Mouse (Mus musculus): ENCODE data around the gene Insm2. TPM values are rescaled to one million over a fixed set of nuclear protein-coding genes. Genes with fewer than 3 reads are reported as not detected.

Insm2 gene
- polyA plus RNA-seq, 1 experiment from 2014 or later, result 1.1 TPM

- ATAC-seq, result no peak
- WGBS, result 74% methylated on average over 2 of the region's 2 CpGs
- no peak overlapping the region for H3K9ac ChIP-seq
- H3K4me3 ChIP-seq, result no peak overlapping the region
- peaks cover 4% of the 10 kb centered on the region for H3K4me1 ChIP-seq
- H3K4me2 ChIP-seq, result no peak overlapping the region
- no peaks in the 10 kb centered on the region for H3K36me3 ChIP-seq (ENCODE audit: poor library complexity, severe bottlenecking)
- no peaks in the 10 kb centered on the region for H3K27me3 ChIP-seq
- no peaks in the 10 kb centered on the region for H3K9me3 ChIP-seq (replicated peaks)
- no peak overlapping the region for H3K27ac ChIP-seq
These were observed 11.6 kb downstream of the Insm2 start for GRCm38 (mm10) chr12:55610812-55611211.

DNA sequence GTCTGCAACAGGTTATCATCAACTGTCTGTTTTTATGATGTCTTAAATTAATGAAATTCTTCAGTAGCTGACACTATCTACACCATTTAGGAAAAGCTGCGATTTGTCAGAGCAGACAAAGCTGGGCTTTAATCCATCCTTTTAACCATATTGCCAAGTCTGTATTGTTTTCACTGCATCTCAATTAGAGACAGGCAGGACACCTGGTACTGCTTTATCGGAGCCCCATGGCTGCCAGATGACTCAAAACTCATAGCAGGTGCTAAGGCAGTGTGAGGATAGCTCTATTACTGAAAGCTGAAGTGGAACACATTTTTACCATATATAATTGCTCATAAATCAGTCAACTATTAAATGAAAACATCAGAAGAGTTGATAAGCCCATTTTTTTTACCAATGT is 21.1 kb downstream of the Insm2 start:
- Histone ChIP-seq H3K9me3 (replicated peaks) (no peaks in the 10 kb centered on the region), H3K36me3 (ENCODE audit: poor library complexity, severe bottlenecking) (no peaks in the 10 kb centered on the region), H3K9ac (no peak overlapping the region), H3K4me1 (peaks cover 17% of the 10 kb centered on the region), H3K27me3 (no peaks in the 10 kb centered on the region), H3K27ac (no peak overlapping the region), H3K4me3 (no peak overlapping the region), H3K4me2 (no peak overlapping the region)
- 19% methylated on average over 2 of the region's 2 CpGs for WGBS
- no peak for ATAC-seq

DNA sequence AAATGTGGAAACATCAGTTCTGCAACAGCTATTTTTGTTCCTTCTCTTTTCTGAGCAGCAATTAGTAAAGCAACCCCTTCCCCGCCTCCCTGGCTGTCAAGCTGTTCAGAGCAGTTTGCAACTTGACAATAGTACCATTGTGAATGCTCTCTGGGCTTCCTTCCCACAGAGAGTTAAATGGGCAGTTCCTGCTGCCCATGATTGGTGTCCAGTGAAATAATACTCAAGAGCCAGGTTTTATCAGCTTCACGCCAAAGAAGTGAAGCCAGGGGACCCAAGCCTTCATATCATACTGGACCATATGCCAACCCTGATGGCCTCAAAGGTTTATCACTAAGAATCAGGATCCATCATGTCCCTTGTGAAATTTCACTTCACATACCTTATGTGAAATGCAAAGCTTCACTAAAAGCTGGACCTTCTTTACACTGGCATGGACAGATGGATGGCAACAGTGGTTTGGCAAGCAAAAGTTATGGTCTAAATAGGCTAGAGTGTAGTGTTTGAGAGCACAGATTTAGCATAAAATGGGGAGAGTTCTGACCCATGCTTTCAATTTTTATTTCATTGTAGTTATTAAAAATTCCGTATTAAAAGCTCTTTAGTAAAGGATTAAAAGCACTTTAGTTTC is 23.5 kb downstream of the Insm2 start:
- Histone ChIP-seq H3K9ac (no peak overlapping the region), H3K4me1 (peaks cover 20% of the 10 kb centered on the region), H3K4me2 (no peak overlapping the region), H3K36me3 (ENCODE audit: poor library complexity, severe bottlenecking) (no peaks in the 10 kb centered on the region), H3K27ac (0 out of 2 replicates have a peak overlapping the region, but pooled peaks have one; percentile 23), H3K4me3 (no peak overlapping the region), H3K9me3 (replicated peaks) (no peaks in the 10 kb centered on the region), H3K27me3 (no peaks in the 10 kb centered on the region)
- ATAC-seq, result peak; percentile 85
- 13% methylated on average over 3 of the region's 3 CpGs for WGBS

DNA sequence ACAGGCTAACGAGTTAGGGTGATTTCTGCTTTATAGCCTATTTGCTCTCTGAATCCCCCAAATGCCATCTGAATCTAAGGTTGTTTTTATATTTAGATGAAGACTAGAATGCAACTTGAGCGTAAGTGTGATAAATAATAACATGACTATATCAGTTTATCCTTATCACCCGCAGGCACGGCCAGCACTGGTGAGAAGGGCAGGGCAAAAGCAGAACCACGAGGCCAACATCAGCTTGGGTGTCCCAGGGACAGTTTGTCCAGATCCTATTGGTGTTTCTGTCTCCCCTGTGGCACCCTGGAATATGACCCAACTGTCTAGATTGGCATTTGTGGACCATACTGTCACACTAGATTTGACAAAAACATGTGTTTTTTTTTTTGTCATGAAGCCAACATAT is 24.0 kb downstream of the Insm2 start:
- WGBS, result 58% methylated on average over 5 of the region's 5 CpGs
- Histone ChIP-seq H3K36me3 (ENCODE audit: poor library complexity, severe bottlenecking) (no peaks in the 10 kb centered on the region), H3K4me3 (no peak overlapping the region), H3K27ac (0 out of 2 replicates have a peak overlapping the region, but pooled peaks have one; percentile 23), H3K4me1 (peaks cover 20% of the 10 kb centered on the region), H3K27me3 (no peaks in the 10 kb centered on the region), H3K9ac (no peak overlapping the region), H3K9me3 (replicated peaks) (no peaks in the 10 kb centered on the region), H3K4me2 (no peak overlapping the region)
- no peak for ATAC-seq

DNA sequence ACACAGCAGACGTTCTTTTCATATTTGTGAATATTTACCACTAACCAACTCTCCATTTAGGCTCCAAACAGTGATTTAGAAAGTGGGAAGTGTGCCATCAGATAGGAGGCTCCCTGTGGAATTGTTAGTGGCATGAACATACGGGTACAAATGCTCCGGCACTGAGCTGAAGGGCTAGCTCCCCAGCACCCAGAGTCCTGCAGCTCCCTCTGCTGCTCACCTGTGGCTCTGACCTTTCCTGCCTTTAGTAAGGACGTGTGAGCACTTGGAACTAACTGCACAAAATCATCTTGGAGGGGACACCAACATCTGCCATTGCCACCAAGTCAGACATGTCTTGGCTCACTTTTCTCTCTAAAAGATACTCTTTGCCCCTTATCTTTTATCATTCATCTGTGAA is 27.5 kb downstream of the Insm2 start:
- no peak overlapping the region for H3K4me2 ChIP-seq
- no peak overlapping the region for H3K9ac ChIP-seq
- H3K9me3 ChIP-seq (replicated peaks), result no peaks in the 10 kb centered on the region
- H3K4me3 ChIP-seq, result no peak overlapping the region
- no peaks in the 10 kb centered on the region for H3K27me3 ChIP-seq
- WGBS, result 24% methylated on average over 4 of the region's 4 CpGs
- ATAC-seq, result no peak
- H3K4me1 ChIP-seq, result peaks cover 15% of the 10 kb centered on the region
- no peak overlapping the region for H3K27ac ChIP-seq
- H3K36me3 ChIP-seq (ENCODE audit: poor library complexity, severe bottlenecking), result no peaks in the 10 kb centered on the region

DNA sequence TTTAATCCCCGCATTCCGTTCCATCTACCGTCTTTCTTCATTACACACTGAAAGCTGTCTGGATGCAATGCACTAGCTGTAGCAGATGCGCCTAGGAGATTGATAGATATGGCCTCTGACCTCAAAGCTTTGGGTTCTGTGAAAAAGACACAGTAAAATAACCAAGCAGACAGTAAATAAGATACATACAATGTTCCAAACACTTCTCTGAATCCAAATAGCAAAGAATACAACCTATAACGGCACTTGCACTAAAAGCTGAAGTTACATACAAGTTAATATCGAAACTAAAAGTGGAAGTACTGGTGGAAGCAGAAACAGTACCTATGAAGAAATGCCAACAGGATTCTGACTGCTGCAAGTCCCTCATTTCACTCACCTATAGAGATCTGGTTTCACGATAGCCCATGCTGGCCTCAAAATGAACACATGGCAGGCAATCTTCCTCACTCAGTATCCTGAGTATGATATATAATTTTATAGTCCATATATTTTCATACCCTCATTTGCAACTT is 48.8 kb downstream of the Insm2 start:
- H3K4me3 ChIP-seq, result no peak overlapping the region
- H3K4me2 ChIP-seq, result no peak overlapping the region
- no peaks in the 10 kb centered on the region for H3K27me3 ChIP-seq
- 95% methylated on average over 7 of the region's 7 CpGs for WGBS
- no peak overlapping the region for H3K27ac ChIP-seq
- H3K4me1 ChIP-seq, result no peaks in the 10 kb centered on the region
- no peaks in the 10 kb centered on the region for H3K36me3 ChIP-seq (ENCODE audit: poor library complexity, severe bottlenecking)
- H3K9ac ChIP-seq, result no peak overlapping the region
- no peak for ATAC-seq
- no peaks in the 10 kb centered on the region for H3K9me3 ChIP-seq (replicated peaks)

Other genes with a start within 250 kb of the Insm2 start
- 505 and 510 TPM in 2 replicates for gene Psma6, start 215.2 kb upstream of the Insm2 start, polyA plus RNA-seq (2015; fragmentation: Nextera tagmentation; extraction: Ambion mirVana)
- 46.4 and 47.0 TPM in 2 replicates for gene Nfkbia, start 106.8 kb upstream of the Insm2 start, polyA plus RNA-seq (2015; fragmentation: Nextera tagmentation; extraction: Ambion mirVana)
- gene Aldoart2, start 34.2 kb upstream of the Insm2 start, polyA plus RNA-seq (2015; fragmentation: Nextera tagmentation; extraction: Ambion mirVana), result not detected in 2 replicates
- 14.1 and 14.3 TPM in 2 replicates for gene Ralgapa1, start 221.7 kb downstream of the Insm2 start, polyA plus RNA-seq (2015; fragmentation: Nextera tagmentation; extraction: Ambion mirVana)
- 49.5 and 53.9 TPM in 2 replicates for gene Brms1l, start 236.9 kb downstream of the Insm2 start, polyA plus RNA-seq (2015; fragmentation: Nextera tagmentation; extraction: Ambion mirVana)

Measured in forebrain, embryonic 13.5 days (tissue).